Mouse (Mus musculus): ENCODE measurements at regions not wholly inside any gene's neighbourhood (a gene's known extent, or its start where the extent isn't known, plus 50 kb on each side); places are given as distances from the start of the nearest gene placed in this dataset.

DNA sequence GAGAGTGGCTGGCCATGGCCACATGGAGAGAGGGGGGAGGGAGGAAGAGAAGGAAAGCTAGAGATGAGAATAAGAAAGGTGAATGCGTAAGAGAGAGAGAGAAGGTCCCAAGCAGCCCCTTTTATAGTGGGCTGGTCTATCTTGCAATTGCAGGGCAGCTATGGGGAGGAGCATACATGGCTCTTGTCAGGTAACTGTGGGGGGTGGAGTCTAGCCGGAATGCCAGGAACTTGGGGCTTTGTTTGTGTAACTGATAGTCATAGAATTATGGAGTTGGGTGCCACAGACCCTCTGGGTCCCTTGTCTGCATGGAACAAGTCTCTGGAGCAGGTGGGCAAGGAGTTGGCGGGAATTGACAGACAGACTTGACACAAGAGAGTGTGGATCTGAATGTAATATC, 2151.8 kb downstream of the 4930444P10Rik start:
- DNase-seq (ENCODE audit: low read depth, low spot score) = no peak

DNA sequence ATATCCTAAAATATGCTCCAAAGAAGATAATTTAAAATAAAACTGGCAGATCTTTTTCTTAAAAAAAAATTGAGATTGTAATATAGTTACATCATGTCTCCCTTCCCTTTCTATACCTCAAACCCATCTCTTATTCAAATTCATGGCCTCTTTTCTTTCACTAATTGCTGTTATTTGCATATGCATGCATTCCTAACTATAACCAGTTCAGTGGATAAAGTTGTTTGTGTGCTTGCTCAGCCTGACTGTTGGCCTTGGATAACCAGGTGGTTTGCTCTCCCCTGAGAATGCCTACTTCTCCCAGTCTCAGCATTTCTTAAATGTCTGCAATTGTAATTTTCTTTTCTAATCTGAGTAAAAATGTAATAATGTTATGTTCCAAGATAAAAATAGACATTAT, 2154.8 kb downstream of the 4930444P10Rik start:
- DNase-seq (ENCODE audit: low read depth, low spot score) = no peak

DNA sequence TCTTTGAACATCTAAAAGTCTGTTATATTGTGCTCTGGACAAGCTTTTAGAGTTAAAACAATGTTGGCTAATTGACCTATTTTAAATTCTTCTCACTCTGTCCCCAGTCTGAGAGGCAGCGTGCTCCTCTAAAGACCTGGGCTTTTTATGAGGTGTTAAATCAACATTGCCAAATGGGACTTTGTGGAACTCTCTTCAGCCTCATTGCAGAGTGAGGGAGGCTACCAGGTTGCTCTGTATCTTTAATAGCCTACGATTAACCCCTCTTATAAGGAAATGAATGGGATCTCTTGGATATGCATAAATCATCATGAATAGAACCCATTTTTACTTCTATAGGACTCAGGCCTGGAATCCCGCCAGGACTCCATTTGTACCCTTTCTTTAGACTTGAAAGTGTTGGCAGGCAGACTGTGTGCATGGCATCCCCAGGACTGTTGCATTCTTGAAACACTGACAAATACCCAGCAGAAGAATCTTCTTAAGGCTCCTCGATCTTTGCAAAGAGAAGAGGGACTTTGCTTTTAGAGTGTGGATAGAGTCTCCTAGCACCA, 2157.1 kb downstream of the 4930444P10Rik start:
- DNase-seq (ENCODE audit: low read depth, low spot score) = no peak

DNA sequence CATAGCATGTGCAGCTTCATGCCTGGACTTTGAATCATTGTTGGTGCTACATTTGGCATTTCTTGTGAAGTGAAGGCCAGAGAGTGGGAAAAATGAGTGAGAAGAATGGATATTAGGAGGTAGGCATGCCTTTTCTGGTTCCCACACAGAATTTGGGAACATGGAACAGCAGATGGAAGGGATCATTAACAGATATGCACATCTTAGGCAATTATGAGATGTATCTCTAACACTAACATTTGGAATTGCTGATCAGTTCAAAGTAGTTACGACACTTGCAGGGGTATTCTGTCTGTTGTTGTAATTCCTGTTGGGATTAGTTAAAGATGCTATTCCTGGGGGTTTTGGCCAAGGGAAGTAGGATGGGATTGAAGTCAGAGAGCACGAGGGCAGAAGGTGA, 2164.4 kb downstream of the 4930444P10Rik start:
- DNase-seq (ENCODE audit: low read depth, low spot score) = no peak

DNA sequence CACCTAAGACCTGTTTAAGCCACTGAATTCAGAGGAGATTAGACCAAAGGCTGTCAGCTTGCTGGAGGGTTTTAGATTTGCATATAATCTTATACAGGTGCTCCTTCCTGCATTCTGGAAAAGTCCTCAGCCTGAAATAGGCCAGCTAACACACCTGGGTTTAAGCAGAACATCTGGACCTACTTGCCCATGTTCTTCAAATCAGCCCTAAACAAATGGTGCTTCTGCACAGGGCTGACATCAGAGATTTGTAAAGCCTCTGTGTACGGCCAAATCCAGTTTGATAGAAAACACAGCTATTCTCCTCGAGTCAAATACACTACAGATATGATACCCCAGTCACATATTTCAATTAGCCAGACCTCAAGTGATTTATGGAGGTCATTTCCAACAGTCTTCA, 2165.2 kb downstream of the 4930444P10Rik start:
- DNase-seq (ENCODE audit: low read depth, low spot score) = no peak

DNA sequence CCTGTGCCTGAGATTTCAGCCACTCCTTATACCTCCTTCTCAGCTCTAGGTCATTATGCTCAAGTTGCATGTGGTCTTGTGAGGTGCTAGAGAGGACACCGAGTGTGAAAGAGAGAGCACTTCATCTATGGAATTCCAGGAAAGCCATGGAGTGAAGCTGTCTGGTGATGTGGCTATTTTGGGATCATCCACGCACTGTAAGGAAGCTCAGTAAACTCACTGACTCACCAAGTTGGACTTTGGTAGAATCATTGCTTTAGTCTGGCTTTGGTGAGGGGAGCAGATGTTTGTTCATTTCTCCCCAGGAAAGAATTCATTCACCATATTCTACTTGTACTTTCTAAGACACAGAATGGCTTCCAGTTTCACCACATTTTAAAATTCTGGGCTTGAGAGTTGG, 2167.1 kb downstream of the 4930444P10Rik start:
- DNase-seq (ENCODE audit: low read depth, low spot score) = no peak

DNA sequence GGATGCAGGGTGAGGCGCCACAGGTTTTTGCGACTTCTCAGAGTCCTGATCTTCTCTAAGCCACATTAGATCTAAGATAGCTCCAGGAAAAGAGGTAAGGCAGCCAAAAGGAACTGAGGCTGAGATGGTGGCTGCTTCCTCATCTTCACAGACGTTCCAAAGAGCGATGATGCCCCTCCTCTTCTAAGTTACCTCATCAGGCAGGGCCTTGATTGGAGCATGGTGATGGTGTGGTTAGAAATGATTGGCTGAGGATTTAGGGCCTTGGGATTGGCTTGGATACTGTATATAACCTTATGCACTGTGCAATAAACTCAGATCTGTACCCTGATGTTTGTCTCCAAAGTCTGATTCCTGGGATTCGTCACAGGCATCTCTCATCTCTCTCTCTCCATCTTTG, 2177.9 kb downstream of the 4930444P10Rik start:
- no peak for DNase-seq (ENCODE audit: low read depth, low spot score)

DNA sequence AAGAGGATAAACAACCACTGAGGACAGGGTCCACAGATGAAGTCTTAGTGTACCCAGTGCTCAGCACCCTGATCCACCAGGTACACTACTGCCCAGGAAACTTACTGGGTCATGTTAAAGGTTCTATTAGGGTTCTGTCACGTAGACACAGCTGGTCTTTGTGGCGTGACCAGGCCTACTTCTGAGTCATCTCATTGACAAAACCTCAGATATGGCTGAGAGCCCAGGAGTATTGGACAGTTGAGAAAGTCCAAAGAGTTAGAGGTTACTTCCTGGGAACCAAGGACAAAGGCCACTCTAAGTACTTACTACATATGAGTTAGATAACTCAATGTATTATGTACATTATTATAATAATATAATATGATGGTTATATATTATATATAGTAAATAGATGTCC, 2214.0 kb downstream of the 4930444P10Rik start:
- DNase-seq (ENCODE audit: low read depth, low spot score) = peak; percentile 31

DNA sequence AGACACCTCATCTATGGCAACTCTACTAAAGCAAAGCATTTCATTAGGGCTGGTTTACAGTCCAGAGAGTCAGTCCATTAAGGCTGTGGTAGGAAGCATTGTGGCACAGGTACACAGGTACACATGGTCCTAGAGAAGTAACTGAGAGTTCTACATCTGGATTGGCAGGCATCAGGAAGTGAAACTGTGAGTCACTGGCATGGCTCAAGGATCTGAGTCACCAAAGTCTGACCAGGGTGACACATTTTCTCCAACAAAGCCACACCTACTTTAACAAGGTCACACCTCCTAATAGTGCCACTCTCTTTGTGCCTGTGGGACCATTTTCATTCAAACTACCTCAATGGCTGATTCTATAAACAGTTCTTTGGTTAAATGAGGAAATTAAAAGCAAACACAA, 2219.2 kb downstream of the 4930444P10Rik start:
- peak; percentile 49 for DNase-seq (ENCODE audit: low read depth, low spot score)

DNA sequence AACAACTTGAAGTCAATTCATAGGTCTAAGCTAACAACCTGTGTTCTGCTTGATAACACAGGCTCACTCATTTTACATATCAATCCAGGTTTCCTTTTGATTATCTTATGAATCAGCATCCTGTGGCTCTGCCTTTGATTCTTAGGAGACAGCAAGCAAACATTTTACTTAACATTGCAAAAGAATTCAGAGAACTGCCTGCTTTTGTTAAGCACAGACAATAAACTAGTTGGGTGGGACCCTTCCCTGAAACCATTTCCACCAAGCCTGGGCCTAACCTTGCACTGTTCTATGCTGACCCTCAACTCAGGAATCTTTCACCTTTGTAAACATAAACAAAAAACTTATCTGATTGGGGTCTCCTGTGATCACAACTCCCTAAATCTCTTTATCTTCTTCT, 2220.6 kb downstream of the 4930444P10Rik start:
- no peak for DNase-seq (ENCODE audit: low read depth, low spot score)

DNA sequence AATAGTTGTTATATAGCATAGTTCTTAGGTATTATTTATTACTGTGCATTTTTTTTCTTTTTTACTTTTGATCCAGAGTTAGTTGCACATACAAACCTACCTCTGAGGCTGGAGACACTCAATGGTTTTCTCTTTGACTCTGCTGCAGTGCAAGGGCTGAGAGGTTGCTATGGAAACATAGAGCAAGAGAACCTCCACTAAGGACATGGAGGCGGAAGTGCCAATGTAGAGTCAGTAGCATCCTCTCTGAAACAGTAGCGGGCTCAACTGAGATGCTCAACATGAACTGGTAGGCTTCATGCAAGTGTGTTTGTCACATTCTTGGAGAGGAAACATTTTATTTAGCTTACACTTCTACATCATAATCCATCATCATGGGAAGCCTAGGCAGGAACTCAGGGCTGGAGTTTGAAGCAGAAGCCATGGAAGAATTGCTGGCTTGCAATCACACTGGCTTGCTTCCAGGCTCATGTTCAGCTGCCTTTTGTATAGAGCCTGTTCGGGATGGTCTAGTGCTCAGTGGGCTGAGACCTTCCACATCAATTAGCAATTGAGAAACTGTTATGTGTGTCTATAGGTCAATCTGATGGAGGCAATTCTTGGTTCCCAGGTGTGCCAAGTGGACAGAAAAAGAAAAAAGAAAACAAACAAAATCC, 2222.4 kb downstream of the 4930444P10Rik start:
- DNase-seq (ENCODE audit: low read depth, low spot score) = no peak

DNA sequence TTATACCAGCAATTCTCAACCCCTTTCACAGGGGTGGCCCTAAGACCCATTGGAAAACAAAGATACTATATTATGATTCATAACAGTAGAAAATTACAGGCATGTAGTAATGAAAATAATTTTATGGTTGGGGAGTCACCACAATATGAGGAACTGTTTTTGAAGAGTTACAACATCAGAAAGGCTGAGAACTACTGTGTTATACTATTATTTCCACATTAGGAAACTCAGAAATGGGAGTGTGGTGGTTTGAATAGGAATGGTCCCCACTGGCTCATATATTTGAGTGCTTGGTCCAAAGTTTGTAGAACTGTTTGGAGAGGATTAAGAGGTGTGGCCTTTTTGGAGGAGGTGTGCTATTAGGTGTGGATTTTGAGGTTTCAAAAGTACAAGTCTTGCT, 2227.4 kb downstream of the 4930444P10Rik start:
- DNase-seq (ENCODE audit: low read depth, low spot score) = no peak

DNA sequence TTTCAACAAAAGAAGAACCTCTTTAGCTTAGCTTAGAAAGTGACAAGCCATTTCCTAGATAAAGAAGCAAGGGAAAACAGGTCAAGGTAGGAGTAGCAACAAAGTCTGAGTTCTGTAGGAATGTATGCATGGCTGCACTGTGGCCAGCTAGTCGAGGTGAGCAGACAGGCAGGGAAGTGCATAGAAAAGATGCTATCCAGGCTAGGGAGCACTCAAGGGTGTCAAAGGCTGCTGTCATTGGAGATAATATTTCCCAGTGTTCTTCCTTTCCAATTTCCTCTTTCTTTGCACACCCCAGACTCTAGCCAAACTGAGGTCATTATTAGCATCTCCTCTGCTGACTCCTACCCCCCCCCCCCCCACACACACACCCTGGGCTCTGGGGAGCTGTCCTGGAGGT, 2229.4 kb downstream of the 4930444P10Rik start:
- DNase-seq (ENCODE audit: low read depth, low spot score) = no peak

DNA sequence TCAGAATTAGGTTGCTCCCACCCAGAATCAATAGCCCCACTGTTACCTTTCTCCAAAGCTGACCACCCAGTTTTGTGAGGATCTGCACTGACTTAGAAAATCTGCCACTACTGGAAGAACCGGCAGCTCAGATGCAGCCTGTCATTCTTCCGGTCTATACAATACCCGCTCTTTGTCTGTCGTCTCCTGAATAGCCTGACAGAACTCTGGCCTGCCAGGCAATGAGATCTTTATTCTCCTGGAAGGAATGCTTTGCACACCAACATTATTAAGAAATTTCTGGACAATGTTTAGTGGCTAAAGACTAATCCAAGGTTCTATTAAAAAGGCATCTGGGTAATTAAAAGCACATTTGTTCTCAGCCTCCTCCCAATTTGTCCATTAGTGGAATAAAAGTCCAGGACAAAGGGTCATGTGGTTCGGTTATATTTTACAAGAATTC, 2232.0 kb downstream of the 4930444P10Rik start:
- DNase-seq (ENCODE audit: low read depth, low spot score) = no peak

DNA sequence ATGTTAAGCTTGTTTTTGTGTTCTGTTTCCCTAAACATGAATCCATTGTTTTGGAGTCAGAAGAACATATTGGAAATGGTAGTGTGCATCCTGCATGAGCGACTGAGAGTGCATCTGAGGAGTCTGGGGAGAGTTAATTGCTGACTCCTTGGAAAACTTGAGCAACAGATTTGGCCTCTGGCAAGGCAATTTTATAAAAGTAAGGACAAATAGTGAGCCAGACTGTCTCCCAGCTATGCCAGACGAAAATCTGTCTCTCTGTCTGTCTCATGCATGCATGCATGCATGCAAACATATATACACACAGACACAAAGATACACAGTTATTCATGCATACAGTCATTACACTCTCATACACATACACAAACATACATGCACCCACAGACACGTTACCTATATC, 2232.7 kb downstream of the 4930444P10Rik start:
- no peak for DNase-seq (ENCODE audit: low read depth, low spot score)

DNA sequence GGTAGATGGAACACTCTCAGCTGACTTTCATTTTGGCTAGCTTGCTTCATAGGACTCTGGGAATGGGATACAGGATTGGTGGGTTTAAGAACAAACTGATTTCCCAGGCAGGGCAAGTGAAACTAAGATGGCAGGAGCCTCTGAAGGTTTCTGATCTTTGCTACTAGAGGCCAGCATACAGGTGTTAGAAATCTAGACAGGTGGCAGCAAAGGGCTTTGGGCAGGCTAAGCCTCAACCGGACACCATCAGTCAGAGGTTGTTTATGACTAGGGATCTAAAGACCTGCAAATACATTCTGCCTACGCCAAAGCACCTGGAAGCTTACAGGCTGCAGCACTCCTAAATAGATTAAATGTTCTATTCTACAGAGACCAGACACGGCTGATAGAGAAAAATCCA, 2233.4 kb downstream of the 4930444P10Rik start:
- no peak for DNase-seq (ENCODE audit: low read depth, low spot score)

DNA sequence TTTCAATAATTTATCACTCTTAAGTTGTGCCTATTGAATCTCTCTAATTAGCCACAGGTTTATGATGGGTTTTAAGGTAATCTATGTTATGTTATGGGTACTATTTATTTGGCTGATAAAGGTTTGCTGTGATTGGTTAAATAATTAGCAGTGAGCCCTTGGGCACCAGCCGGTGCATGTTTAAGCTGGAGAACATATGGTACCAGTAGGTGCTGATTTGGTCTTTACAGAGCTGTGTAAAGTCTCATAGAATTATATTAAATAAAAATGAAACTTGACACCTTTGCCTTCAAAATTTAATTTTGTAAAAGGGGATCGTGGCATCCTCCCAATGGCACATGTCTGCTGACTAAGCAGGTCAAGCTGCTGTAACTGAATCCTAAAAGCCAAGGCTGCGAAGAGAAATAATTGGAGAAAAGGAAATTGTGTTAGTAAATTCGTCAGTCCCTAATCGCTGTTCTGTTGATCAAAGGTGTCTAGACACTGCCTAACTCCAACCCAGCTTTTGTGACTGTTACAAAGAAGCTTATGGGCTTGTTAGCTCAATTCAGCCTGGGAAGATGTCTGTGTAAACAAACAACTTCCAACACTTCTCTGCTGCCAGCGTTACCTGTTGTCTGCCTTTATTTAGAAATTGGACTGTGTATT, 2234.6 kb downstream of the 4930444P10Rik start:
- no peak for DNase-seq (ENCODE audit: low read depth, low spot score)

DNA sequence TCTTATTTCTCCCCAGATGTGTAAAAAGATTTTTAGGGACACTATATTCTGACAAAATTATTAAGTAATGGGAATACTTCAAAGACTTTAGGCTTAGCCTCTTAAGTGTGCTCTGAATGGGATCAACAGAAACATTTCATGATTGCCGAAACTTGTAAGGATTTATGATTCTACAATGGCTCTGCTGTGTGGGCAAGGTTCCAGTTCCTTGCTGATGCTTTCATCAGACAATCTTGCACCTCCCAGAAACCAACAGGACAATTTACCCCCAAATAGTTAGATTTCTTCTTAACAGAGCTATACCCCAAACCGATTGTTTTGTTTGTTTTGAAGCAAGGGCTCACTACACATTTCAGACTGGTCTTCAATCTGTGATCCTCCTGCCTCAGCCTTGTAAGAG, 2236.1 kb downstream of the 4930444P10Rik start:
- no peak for DNase-seq (ENCODE audit: low read depth, low spot score)

DNA sequence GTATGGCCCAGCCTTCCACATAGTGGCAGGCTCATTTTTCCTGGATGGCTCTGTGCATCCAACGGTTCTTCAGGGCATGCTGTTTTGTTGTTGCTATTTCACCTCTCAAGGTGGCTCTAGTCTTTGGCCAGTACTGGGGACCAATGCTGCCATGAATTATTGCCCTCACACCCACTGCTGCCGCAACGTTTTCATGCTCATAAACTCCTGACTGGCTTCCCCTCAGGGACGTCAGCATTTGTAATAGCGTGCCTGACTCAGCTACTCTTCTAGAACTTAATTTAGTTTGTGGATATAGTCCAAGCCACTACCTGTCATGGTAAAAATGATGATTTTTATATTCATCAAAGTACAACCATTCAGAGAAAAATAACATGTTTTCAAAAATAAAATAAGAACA, 2242.0 kb downstream of the 4930444P10Rik start:
- no peak for DNase-seq (ENCODE audit: low read depth, low spot score)

DNA sequence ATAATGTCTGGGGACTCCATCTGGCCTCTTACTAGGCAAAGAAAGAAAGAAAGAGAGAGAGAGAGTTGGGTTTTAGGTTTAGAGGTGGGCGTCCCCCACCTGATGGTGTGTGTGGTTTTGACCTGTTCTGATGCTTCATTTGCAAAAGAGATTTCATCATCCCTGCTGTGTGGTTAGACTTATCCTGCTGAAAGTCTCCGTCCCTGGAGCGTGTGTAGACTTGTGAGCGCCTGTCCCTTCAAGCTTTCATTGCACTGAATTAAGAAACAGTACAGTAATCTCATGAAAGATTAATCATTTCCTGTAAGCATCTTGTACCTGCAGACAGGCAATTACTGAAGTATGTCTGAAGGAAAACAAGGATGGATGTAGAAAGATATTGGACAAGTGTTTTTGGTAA, 2244.1 kb downstream of the 4930444P10Rik start:
- no peak for DNase-seq (ENCODE audit: low read depth, low spot score)

DNA sequence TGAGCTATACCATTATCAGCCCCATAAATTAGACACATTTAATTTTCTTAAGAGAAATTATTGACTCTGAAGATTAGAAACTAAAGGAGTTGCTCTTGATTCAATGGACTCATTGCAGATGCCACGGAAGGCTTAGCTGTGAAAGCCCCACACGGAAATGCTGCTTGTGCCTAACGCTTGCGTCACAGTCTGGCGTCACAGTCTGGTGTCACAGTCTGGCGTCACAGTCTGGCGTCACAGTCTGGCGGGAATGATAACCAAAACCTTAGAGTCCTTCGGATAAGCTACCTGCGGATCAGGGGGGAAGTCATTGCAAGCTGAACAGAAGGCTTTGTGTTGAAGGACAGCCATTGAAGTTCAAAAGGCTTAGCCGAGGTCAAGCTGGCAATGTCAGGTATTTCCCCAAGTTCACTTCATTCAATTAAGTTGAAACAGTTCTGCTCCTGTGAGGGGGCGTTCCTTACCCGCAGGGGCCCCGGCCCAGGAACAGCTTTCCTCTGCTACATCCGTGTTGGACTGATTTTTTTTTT, 2246.7 kb downstream of the 4930444P10Rik start:
- DNase-seq (ENCODE audit: low read depth, low spot score) = no peak

DNA sequence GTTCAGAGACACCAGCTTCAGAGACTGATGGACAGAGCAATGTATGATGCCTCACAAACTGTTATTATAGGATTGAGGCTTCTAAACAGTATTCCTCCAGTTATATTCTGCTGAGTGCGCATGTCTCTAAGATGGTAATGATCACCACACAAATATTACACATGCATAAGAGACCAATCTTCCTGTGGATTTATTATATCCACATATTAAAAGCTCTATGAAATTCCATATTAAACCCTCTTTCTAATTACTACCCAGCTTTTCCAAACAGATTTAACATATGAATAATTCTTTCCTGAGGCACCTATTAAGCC, 2252.9 kb downstream of the 4930444P10Rik start:
- no peak for DNase-seq (ENCODE audit: low read depth, low spot score)

DNA sequence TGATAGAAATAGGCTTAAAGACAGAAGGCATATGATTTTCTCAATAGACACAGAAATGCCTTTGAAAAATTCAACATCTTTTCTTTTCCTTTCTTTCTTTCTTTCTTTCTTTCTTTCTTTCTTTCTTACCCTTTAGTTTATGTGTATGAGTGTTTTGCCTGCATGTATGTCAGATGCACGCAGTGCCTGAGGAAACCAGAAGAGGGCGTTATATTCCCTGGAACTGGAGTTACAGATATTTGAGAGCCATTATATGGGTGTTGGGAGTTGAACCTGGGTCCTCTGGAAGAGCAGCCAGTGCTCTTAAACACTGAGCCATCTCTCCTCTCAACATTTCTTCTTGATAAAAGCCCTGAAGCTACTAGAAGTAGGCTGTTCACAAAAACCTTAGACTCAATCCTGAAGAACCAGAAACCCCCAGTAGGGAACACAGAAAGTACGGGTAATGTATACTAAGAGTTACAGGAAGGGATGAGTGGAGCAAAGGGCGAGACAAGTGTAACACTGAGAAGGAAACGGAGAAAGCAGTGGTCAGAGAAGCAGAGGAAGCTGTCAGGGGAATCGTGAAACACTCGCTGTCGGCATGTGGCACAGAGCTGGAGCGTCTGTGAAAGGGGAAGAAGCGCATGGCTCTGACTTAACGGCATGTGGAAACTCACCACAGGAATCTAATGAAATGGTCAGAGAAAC, 2253.4 kb downstream of the 4930444P10Rik start:
- no peak for DNase-seq (ENCODE audit: low read depth, low spot score)

All from 3T3-L1 (cell line).